ENCODE assay signal across 18 mouse cellular contexts in genomic region chr9:23728816-23729215, GRCm38 (mm10).
DNase-seq lines count a peak whose midpoint lies in the region; TF ChIP-seq lines count a peak whose summit lies in the region.
"Had no signal": no experiment of that assay in that cellular context is flagged by ENCODE, and none has a peak within 500 bp of the region (broad histone marks: within the 10 kb centered on the region; RNA-seq: fewer than 3 reads in every experiment).

No protein-coding gene starts in this region.

- no peak overlapping the region for H3K4me3 ChIP-seq in ES-E14 (ENCODE audit: insufficient read depth in 1 of 2, low read depth in 1 of 2, low read length in 2 of 2, poor library complexity in 1 of 2, severe bottlenecking in 1 of 2)
- no peak overlapping the region for H3K4me3 ChIP-seq in embryonic fibroblast, embryonic 13.5 days (ENCODE audit: insufficient read depth, low read length)
- H3K4me3 ChIP-seq: embryonic facial prominence, embryonic 12.5 days; forebrain, embryonic 13.5 days; hindbrain, embryonic 15.5 days; liver, embryonic 13.5 days; midbrain, embryonic 12.5 days had no signal

- TF ChIP-seq CTCF in embryonic fibroblast, embryonic 13.5 days (IDR thresholded peaks at IDR 0.05; ENCODE audit: borderline replicate concordance, insufficient read depth, low read length) = no peak

- DNase-seq in layer of hippocampus, adult 9-11 months = peak; percentile 17
- no peak for DNase-seq in layer of hippocampus, postnatal 25 days (ENCODE audit: extremely low spot score in 1 of 2, low spot score in 1 of 2)
- DNase-seq in ES-E14 (ENCODE audit: low read depth, low spot score) = peak; percentile 0
- DNase-seq in left cerebral cortex, postnatal 14 days (ENCODE audit: low spot score in 2 of 2) = peak; percentile 43 to 49
- DNase-seq in gastrocnemius, postnatal 25 days = no peak
- no peak for DNase-seq in spleen, postnatal 14 days (ENCODE audit: low spot score in 2 of 2)
- DNase-seq in lung, postnatal 14 days = no peak
- DNase-seq: cerebellum, adult 11 months; gastrocnemius, postnatal 14 days; heart, postnatal 14 days; kidney, postnatal 25 days; liver, embryonic 13.5 days; lung, postnatal 36 days had no signal

- H3K9ac ChIP-seq in ES-E14 (ENCODE audit: insufficient read depth, low read depth, low read length, poor library complexity, severe bottlenecking) = no peak overlapping the region
- H3K9ac ChIP-seq: embryonic facial prominence, embryonic 12.5 days; forebrain, embryonic 13.5 days; hindbrain, embryonic 15.5 days; liver, embryonic 13.5 days; midbrain, embryonic 12.5 days had no signal

- TF ChIP-seq POLR2A in embryonic fibroblast, embryonic 13.5 days (IDR thresholded peaks at IDR 0.05; ENCODE audit: low read depth, low read length) = no peak

- intact Hi-C loops in left cerebral cortex, postnatal 14 days (cut with DNase I) = no loop called here

- H3K9me3 ChIP-seq in ES-E14 (ENCODE audit: control insufficient read depth, insufficient read depth, low read depth, low read length) = no peaks in the 10 kb centered on the region
- H3K9me3 ChIP-seq: embryonic facial prominence, embryonic 12.5 days; forebrain, embryonic 13.5 days; hindbrain, embryonic 15.5 days; liver, embryonic 13.5 days; midbrain, embryonic 12.5 days had no signal

- in situ Hi-C loops in ES-E14 (cut with MboI; ENCODE audit: low sequenced_read_pairs in 2 of 2, unreplicated experiment in 2 of 2) = no loop called here

- H3K27ac ChIP-seq in ES-E14 (ENCODE audit: insufficient read depth, low read depth, low read length, poor library complexity, severe bottlenecking) = no peak overlapping the region
- H3K27ac ChIP-seq in embryonic fibroblast, embryonic 13.5 days (ENCODE audit: insufficient read depth, low read length) = peak overlapping the region; percentile 42; the same call in 1 of the 2 replicates
- H3K27ac ChIP-seq: embryonic facial prominence, embryonic 12.5 days; forebrain, embryonic 13.5 days; hindbrain, embryonic 15.5 days; liver, embryonic 13.5 days; midbrain, embryonic 12.5 days had no signal

- H3K4me1 ChIP-seq in ES-E14 (ENCODE audit: control insufficient read depth in 2 of 2, insufficient read depth in 2 of 2, low read length in 2 of 2, poor library complexity in 1 of 2) = no peaks in the 10 kb centered on the region
- H3K4me1 ChIP-seq in embryonic fibroblast, embryonic 13.5 days (ENCODE audit: control insufficient read depth, insufficient read depth, low read length) = no peaks in the 10 kb centered on the region; the same call in 1 of the 2 replicates
- H3K4me1 ChIP-seq: embryonic facial prominence, embryonic 12.5 days; forebrain, embryonic 13.5 days; hindbrain, embryonic 15.5 days; liver, embryonic 13.5 days; midbrain, embryonic 12.5 days had no signal

- no peaks in the 10 kb centered on the region for H3K36me3 ChIP-seq in ES-E14 (ENCODE audit: control insufficient read depth, insufficient read depth, low read length, poor library complexity, severe bottlenecking)
- H3K36me3 ChIP-seq: embryonic facial prominence, embryonic 12.5 days; hindbrain, embryonic 15.5 days; liver, embryonic 13.5 days; midbrain, embryonic 12.5 days had no signal

TF ChIP-seq in ES-E14, 5 proteins besides CTCF, POLR2A, EP300 and RAD21:
- no peak for TF ChIP-seq ZNF384 (IDR thresholded peaks at IDR 0.05; ENCODE audit: low read depth, low read length)
- TF ChIP-seq ZC3H11A (IDR thresholded peaks at IDR 0.05; ENCODE audit: borderline replicate concordance, low read depth, low read length) = no peak
- TF ChIP-seq MAFK (IDR thresholded peaks at IDR 0.05; ENCODE audit: insufficient read depth, low read depth, low read length) = no peak
- no peak for TF ChIP-seq HCFC1 (IDR thresholded peaks at IDR 0.05; ENCODE audit: borderline replicate concordance, insufficient read depth, low read length)
- no peak for TF ChIP-seq CHD2 (IDR thresholded peaks at IDR 0.05; ENCODE audit: low read depth, low read length)

Comparison
In these comparisons a context has a peak if more than half of its experiments do, and no peak if none do; other contexts are left out.
1. DNase-seq: peak in layer of hippocampus, adult 9-11 months (single experiment), ES-E14 (single experiment) and left cerebral cortex, postnatal 14 days (2 of 2); none in layer of hippocampus, postnatal 25 days (0 of 2), gastrocnemius, postnatal 25 days (single experiment), spleen, postnatal 14 days (0 of 2) and lung, postnatal 14 days (single experiment).